Mouse (Mus musculus) hindbrain, embryonic 13.5 days (tissue): ENCODE measurements around the gene Ube2z. TPM values are rescaled to one million over a fixed set of nuclear protein-coding genes. Genes with fewer than 3 reads are reported as not detected.

Experiments
- ATAC-seq: fragments of 200-750 bp; cut with Nextera tagmentation; 2 replicates; pipeline ENCODE4 v1.8.0; 2017; ENCODE audit warnings: moderate TSS enrichment; ENCODE audit not compliant: low FRiP score
- H3K27ac ChIP-seq: fragments of 300-500 bp; sonication (generic); 2 replicates; pipeline ENCODE4 v1.5.1; 2015; ENCODE audit warnings: inconsistent platforms, mild to moderate bottlenecking, moderate library complexity
- H3K27me3 ChIP-seq: fragments of 300-500 bp; sonication (generic); 2 replicates; pipeline ENCODE4 v1.6.1; 2015; ENCODE audit warnings: mild to moderate bottlenecking, inconsistent platforms
- H3K36me3 ChIP-seq: fragments of 300-500 bp; sonication (generic); 2 replicates; pipeline ENCODE4 v1.6.1; 2015; ENCODE audit warnings: mild to moderate bottlenecking, inconsistent platforms
- H3K4me1 ChIP-seq: fragments of 300-500 bp; sonication (generic); replicated peaks from 2 replicates; pipeline ENCODE4 v1.6.1; 2015; ENCODE audit warnings: inconsistent platforms
- H3K4me2 ChIP-seq: fragments of 300-500 bp; sonication (generic); 2 replicates; pipeline ENCODE4 v1.6.1; 2015; ENCODE audit warnings: inconsistent platforms, mild to moderate bottlenecking, moderate library complexity
- H3K4me3 ChIP-seq: fragments of 300-500 bp; sonication (generic); 2 replicates; pipeline ENCODE4 v1.5.1; 2015; ENCODE audit warnings: mild to moderate bottlenecking, inconsistent platforms
- H3K9ac ChIP-seq: fragments of 300-500 bp; sonication (generic); 2 replicates; pipeline ENCODE4 v1.6.1; 2015; ENCODE audit warnings: mild to moderate bottlenecking, inconsistent platforms
- H3K9me3 ChIP-seq: fragments of 300-500 bp; sonication (generic); 2 replicates; pipeline ENCODE4 v1.6.1; 2016; ENCODE audit warnings: inconsistent platforms
- WGBS: fragments of 180-500 bp; shearing (Covaris S2); methylation state at CpG from one replicate; pipeline ENCODE4 v1.1.7; 2015; 5-methylcytosine and 5-hydroxymethylcytosine counted together
- polyA plus RNA-seq: library from polyadenylated mRNA; unstranded; fragments of >200 nt; fragmentation: Nextera tagmentation; extraction: Ambion mirVana; gene quantifications from 2 replicates; pipeline ENCODE4 v1.2.1, GENCODE M21; 2015

The Ube2z gene
- polyA plus RNA-seq, 1 experiment from 2014 or later, result 31.0 TPM

GRCm38 (mm10) chr11:96003969-96004792 is 61.0 kb downstream of the Ube2z start:
- Histone ChIP-seq H3K27ac (peak overlapping the region; percentile 95), H3K4me3 (peak overlapping the region; percentile 78), H3K4me1 (peaks cover 27% of the 10 kb centered on the region), H3K27me3 (no peaks in the 10 kb centered on the region), H3K36me3 (no peaks in the 10 kb centered on the region), H3K9ac (peak overlapping the region; percentile 88), H3K4me2 (peak overlapping the region; percentile 77), H3K9me3 (no peaks in the 10 kb centered on the region)
- ATAC-seq, result no peak
- WGBS, result under 1% methylated on average over 32 of the region's 32 CpGs

- Histone ChIP-seq H3K4me1 (peaks cover 27% of the 10 kb centered on the region), H3K4me3 (peak overlapping the region; percentile 78), H3K4me2 (peak overlapping the region; percentile 77), H3K27me3 (no peaks in the 10 kb centered on the region), H3K36me3 (no peaks in the 10 kb centered on the region), H3K27ac (peak overlapping the region; percentile 69), H3K9me3 (no peaks in the 10 kb centered on the region), H3K9ac (peak overlapping the region; percentile 69)
- WGBS, result under 1% methylated on average over 12 of the region's 12 CpGs
- no peak for ATAC-seq
These were observed 61.9 kb downstream of the Ube2z start for GRCm38 (mm10) chr11:96003100-96003900.

Other genes with a start within 250 kb of the Ube2z start
- 0.39 TPM in 1 of 2 replicates, not detected in the other for gene Phospho1, start 240.9 kb downstream of the Ube2z start, polyA plus RNA-seq
- 4.1 and 4.8 TPM in 2 replicates for gene Gngt2, start 228.2 kb downstream of the Ube2z start, polyA plus RNA-seq
- 2.1 and 2.4 TPM in 2 replicates for gene Abi3, start 222.9 kb downstream of the Ube2z start, polyA plus RNA-seq
- not detected in 2 replicates for gene B4galnt2, start 150.5 kb downstream of the Ube2z start, polyA plus RNA-seq
- 22.8 and 23.1 TPM in 2 replicates for gene Igf2bp1, start 59.4 kb downstream of the Ube2z start, polyA plus RNA-seq
- not detected in 2 replicates for gene Gip, start 40.8 kb downstream of the Ube2z start, polyA plus RNA-seq
- gene Snf8, start 30.5 kb downstream of the Ube2z start, polyA plus RNA-seq, result 138 and 141 TPM in 2 replicates
- gene Atp5g1, start 10.3 kb upstream of the Ube2z start, polyA plus RNA-seq, result 530 and 549 TPM in 2 replicates
- gene Calcoco2, start 46.6 kb upstream of the Ube2z start, polyA plus RNA-seq, result not detected in 2 replicates
- 0.22 and 0.26 TPM in 2 replicates for gene Ttll6, start 68.4 kb upstream of the Ube2z start, polyA plus RNA-seq
- gene Hoxb13, start 128.9 kb upstream of the Ube2z start, polyA plus RNA-seq, result not detected in 2 replicates
- 4.8 and 7.2 TPM in 2 replicates for gene Hoxb9, start 206.1 kb upstream of the Ube2z start, polyA plus RNA-seq
- 19.2 and 27.2 TPM in 2 replicates for gene Hoxb8, start 216.5 kb upstream of the Ube2z start, polyA plus RNA-seq
- 21.5 and 33.2 TPM in 2 replicates for gene Hoxb7, start 221.2 kb upstream of the Ube2z start, polyA plus RNA-seq
- gene Hoxb6, start 227.1 kb upstream of the Ube2z start, polyA plus RNA-seq, result 81.9 and 132 TPM in 2 replicates
- 196 and 216 TPM in 2 replicates for gene Hoxb5, start 237.9 kb upstream of the Ube2z start, polyA plus RNA-seq